In genomic region chr12:32819416-32819815, GRCm38 (mm10) we compare ENCODE assay signal across 8 mouse cellular contexts. TPM values are rescaled to one million over a fixed set of nuclear protein-coding genes. Genes with fewer than 3 reads are reported as not detected.
DNase-seq lines count a peak whose midpoint lies in the region; ATAC-seq and TF ChIP-seq lines count a peak whose summit lies in the region.

Nampt (plus strand) TSS chr12:32819545.

- H3K4me2 ChIP-seq in liver, embryonic 11.5 days: peak within 1 kb of the TSS; percentile 85

- DNase-seq in testis, postnatal 14 days (ENCODE audit: low spot score): no peak
- peak; percentile 86 for DNase-seq in brain, embryonic 14.5 days (ENCODE audit: low read depth)
- DNase-seq in gastrocnemius, adult 2 months: no peak
- DNase-seq in induced T-regulatory cell, adult 2 months (ENCODE audit: low read depth): peak; percentile 64
- DNase-seq in liver, embryonic 11.5 days (ENCODE audit: low spot score): no peak
- no peak for DNase-seq in urinary bladder, postnatal 36 days (ENCODE audit: low spot score in 2 of 2)

- no peaks in the 10 kb centered on the region for H3K27me3 ChIP-seq in testis, adult 2 months (ENCODE audit: control insufficient read depth, insufficient read depth, low read length)
- H3K27me3 ChIP-seq in liver, embryonic 11.5 days (replicated peaks; ENCODE audit: control insufficient read depth, insufficient read depth, low read length): no peaks in the 10 kb centered on the region

- 7% methylated on average over 5 of the region's 5 CpGs for WGBS in liver, embryonic 11.5 days
- WGBS in olfactory bulb, adult 2 months: 3% methylated on average over 5 of the region's 5 CpGs

- peak within 1 kb of the TSS; percentile 92 for H3K4me3 ChIP-seq in testis, adult 2 months (ENCODE audit: control insufficient read depth, low read depth, low read length)
- peak within 1 kb of the TSS; percentile 100 for H3K4me3 ChIP-seq in gastrocnemius, adult 2 months
- H3K4me3 ChIP-seq in liver, embryonic 11.5 days (ENCODE audit: low read depth, low read length): peak within 1 kb of the TSS; percentile 73
- peak within 1 kb of the TSS; percentile 95 for H3K4me3 ChIP-seq in olfactory bulb, adult 2 months (ENCODE audit: insufficient read depth, low read depth, low read length)

- H3K9me3 ChIP-seq in liver, embryonic 11.5 days (ENCODE audit: control insufficient read depth, low read length): no peaks in the 10 kb centered on the region

- intact Hi-C loops in gastrocnemius, adult 2 months (cut with DNase I): no loop called here

- TF ChIP-seq POLR2A in testis, adult 2 months (IDR thresholded peaks at IDR 0.05; ENCODE audit: control insufficient read depth, low read depth, low read length): no peak
- TF ChIP-seq POLR2A in brain, embryonic 14.5 days (IDR thresholded peaks at IDR 0.05; ENCODE audit: borderline replicate concordance, extremely low read depth, insufficient read depth, insufficient read length, poor library complexity, severe bottlenecking): no peak
- no peak for TF ChIP-seq POLR2A in olfactory bulb, adult 2 months (IDR thresholded peaks at IDR 0.05; ENCODE audit: insufficient read depth, low read depth, low read length)

- H3K4me1 ChIP-seq in testis, adult 2 months (ENCODE audit: control insufficient read depth, insufficient read depth, low read length): peaks cover 6% of the 10 kb centered on the region
- peaks cover 3% of the 10 kb centered on the region; the same call in 1 of the 2 replicates for H3K4me1 ChIP-seq in liver, embryonic 11.5 days (replicated peaks; ENCODE audit: control insufficient read depth, insufficient read depth, low read length)
- 0 out of 2 replicates have a peak, but pooled peaks cover 3% of the 10 kb centered on the region for H3K4me1 ChIP-seq in olfactory bulb, adult 2 months (ENCODE audit: control insufficient read depth, insufficient read depth, low read length)

- ATAC-seq in liver, embryonic 11.5 days (replicated peaks; ENCODE audit: low FRiP score): no peak

- peak within 1 kb of the TSS; percentile 88 for H3K27ac ChIP-seq in testis, adult 2 months (ENCODE audit: control insufficient read depth, insufficient read depth, low read depth, low read length)
- peak within 1 kb of the TSS; percentile 99 for H3K27ac ChIP-seq in gastrocnemius, adult 2 months
- H3K27ac ChIP-seq in liver, embryonic 11.5 days (ENCODE audit: low read depth, low read length): peak within 1 kb of the TSS; percentile 90
- peak within 1 kb of the TSS; percentile 93 for H3K27ac ChIP-seq in olfactory bulb, adult 2 months (ENCODE audit: insufficient read depth, low read depth, low read length)

- no peaks in the 10 kb centered on the region for H3K36me3 ChIP-seq in testis, adult 2 months (ENCODE audit: control insufficient read depth, insufficient read depth, low read length)
- no peaks in the 10 kb centered on the region for H3K36me3 ChIP-seq in liver, embryonic 11.5 days (ENCODE audit: control insufficient read depth, insufficient read depth, low read length)

- no peak for TF ChIP-seq CTCF in testis, adult 2 months (IDR thresholded peaks at IDR 0.05; ENCODE audit: control insufficient read depth, insufficient read depth, insufficient replicate concordance, low read depth, low read length)
- TF ChIP-seq CTCF in brain, embryonic 14.5 days (IDR thresholded peaks at IDR 0.05; ENCODE audit: borderline replicate concordance, extremely low read depth, insufficient read depth, insufficient read length): no peak
- TF ChIP-seq CTCF in gastrocnemius, adult 2 months (IDR thresholded peaks at IDR 0.05): no peak
- TF ChIP-seq CTCF in olfactory bulb, adult 2 months (IDR thresholded peaks at IDR 0.05; ENCODE audit: insufficient read depth, low read depth, low read length): no peak

- peak within 1 kb of the TSS; percentile 71 for H3K9ac ChIP-seq in liver, embryonic 11.5 days (ENCODE audit: low read depth, low read length)

RNA-seq across cellular contexts. Expression of gene Nampt, which starts in this region (rescaled TPM):
- 4.4 and 6.0 TPM in 2 replicates for polyA plus RNA-seq in testis, adult 2 months (2012; rRNA removed)
- 22.6 and 28.4 TPM in 2 replicates for polyA plus RNA-seq in brain, embryonic 14.5 days (2012; rRNA removed)
- total RNA-seq in gastrocnemius, adult 2 months (2021): 10 to 100 TPM; 90.3 to 94.4 TPM
- polyA plus RNA-seq in liver, embryonic 11.5 days (2014; fragmentation: Nextera tagmentation; extraction: Ambion mirVana): 27.3 and 30.7 TPM in 2 replicates
- polyA plus RNA-seq in olfactory bulb, adult 2 months (2012; ENCODE audit: insufficient read depth, insufficient read length, low replicate concordance, missing spikeins): not detected in 2 replicates

Comparison
In these comparisons a context has a peak if more than half of its experiments do, and no peak if none do; other contexts are left out.
1. DNase-seq: peak in brain, embryonic 14.5 days (single experiment) and induced T-regulatory cell, adult 2 months (single experiment); none in testis, postnatal 14 days (single experiment), gastrocnemius, adult 2 months (single experiment), liver, embryonic 11.5 days (single experiment) and urinary bladder, postnatal 36 days (0 of 2).
2. Peak in every context shown above with its lines, with median percentiles within 50 percentile points of each other: H3K27ac ChIP-seq and H3K4me3 ChIP-seq.